Mouse (Mus musculus) hindbrain, embryonic 12.5 days (tissue): Measurements from ENCODE around the gene Olfr959. TPM values are rescaled to one million over a fixed set of nuclear protein-coding genes. Genes with fewer than 3 reads are reported as not detected.

Experiments
- ATAC-seq: fragments of 200-750 bp; cut with Nextera tagmentation; 2 replicates; pipeline ENCODE4 v1.8.0; 2017; ENCODE audit warnings: moderate TSS enrichment; ENCODE audit not compliant: low FRiP score
- H3K27ac ChIP-seq: fragments of 300-500 bp; sonication (generic); 2 replicates; pipeline ENCODE4 v1.5.1; 2016; ENCODE audit warnings: mild to moderate bottlenecking
- H3K27me3 ChIP-seq: fragments of 300-500 bp; sonication (generic); 2 replicates; pipeline ENCODE4 v1.6.1; 2016; ENCODE audit warnings: mild to moderate bottlenecking
- H3K36me3 ChIP-seq: fragments of 300-500 bp; sonication (generic); 2 replicates; pipeline ENCODE4 v1.6.1; 2016; ENCODE audit warnings: mild to moderate bottlenecking
- H3K4me1 ChIP-seq: fragments of 300-500 bp; sonication (generic); 2 replicates; pipeline ENCODE4 v1.6.1; 2016
- H3K4me2 ChIP-seq: fragments of 300-500 bp; sonication (generic); replicated peaks from 2 replicates; pipeline ENCODE4 v1.6.1; 2016; ENCODE audit warnings: mild to moderate bottlenecking
- H3K4me3 ChIP-seq: fragments of 300-500 bp; sonication (generic); 2 replicates; pipeline ENCODE4 v1.5.1; 2016; ENCODE audit warnings: mild to moderate bottlenecking
- H3K9ac ChIP-seq: fragments of 300-500 bp; sonication (generic); 2 replicates; pipeline ENCODE4 v1.6.1; 2016; ENCODE audit warnings: mild to moderate bottlenecking, moderate library complexity
- H3K9me3 ChIP-seq: fragments of 300-500 bp; sonication (generic); replicated peaks from 2 replicates; pipeline ENCODE4 v1.6.1; 2016; ENCODE audit warnings: mild to moderate bottlenecking
- WGBS: fragments of 180-500 bp; shearing (Covaris S2); methylation state at CpG from one replicate; pipeline ENCODE4 v1.1.7; 2016; 5-methylcytosine and 5-hydroxymethylcytosine counted together
- polyA plus RNA-seq: library from polyadenylated mRNA; unstranded; fragments of >200 nt; fragmentation: Nextera tagmentation; extraction: Ambion mirVana; gene quantifications from 2 replicates; pipeline ENCODE4 v1.2.1, GENCODE M21; 2016

Olfr959 gene
- polyA plus RNA-seq, result not detected in 2 replicates

- H3K4me1 ChIP-seq, result no peaks in the 10 kb centered on the region
- ATAC-seq, result no peak
- no peak within 1 kb of the TSS for H3K4me2 ChIP-seq
- H3K9me3 ChIP-seq, result no peaks in the 10 kb centered on the region
- H3K27ac ChIP-seq, result no peak within 1 kb of the TSS
- no peaks in the 10 kb centered on the region for H3K27me3 ChIP-seq
- H3K4me3 ChIP-seq, result no peak within 1 kb of the TSS
- no peaks in the 10 kb centered on the region for H3K36me3 ChIP-seq
- no peak within 1 kb of the TSS for H3K9ac ChIP-seq
- WGBS, result 77% methylated on average over 3 of the region's 3 CpGs
Observed at GRCm38 (mm10) chr9:39575469-39575868, at the start of gene Olfr959. Gene Olfr959, minus strand, starts transcription at chr9:39575569.

- H3K9ac ChIP-seq, result no peak overlapping the region
- H3K27me3 ChIP-seq, result no peaks in the 10 kb centered on the region
- no peaks in the 10 kb centered on the region for H3K36me3 ChIP-seq
- no peak overlapping the region for H3K27ac ChIP-seq
- ATAC-seq, result no peak
- no peak overlapping the region for H3K4me3 ChIP-seq
- no peaks in the 10 kb centered on the region for H3K9me3 ChIP-seq
- H3K4me2 ChIP-seq, result no peak overlapping the region
- no peaks in the 10 kb centered on the region for H3K4me1 ChIP-seq
- WGBS, result 84% methylated on average over 2 of the region's 2 CpGs
Observed at GRCm38 (mm10) chr9:39624711-39625110, 49.3 kb upstream of the Olfr959 start.

GRCm38 (mm10) chr9:39623783-39624182, 48.4 kb upstream of the Olfr959 start:
- 91% methylated on average over 3 of the region's 3 CpGs for WGBS
- H3K4me2 ChIP-seq, result no peak overlapping the region
- H3K4me1 ChIP-seq, result no peaks in the 10 kb centered on the region
- ATAC-seq, result no peak
- H3K9ac ChIP-seq, result no peak overlapping the region
- H3K27me3 ChIP-seq, result no peaks in the 10 kb centered on the region
- no peaks in the 10 kb centered on the region for H3K36me3 ChIP-seq
- H3K9me3 ChIP-seq, result no peaks in the 10 kb centered on the region
- no peak overlapping the region for H3K27ac ChIP-seq
- H3K4me3 ChIP-seq, result no peak overlapping the region

DNA sequence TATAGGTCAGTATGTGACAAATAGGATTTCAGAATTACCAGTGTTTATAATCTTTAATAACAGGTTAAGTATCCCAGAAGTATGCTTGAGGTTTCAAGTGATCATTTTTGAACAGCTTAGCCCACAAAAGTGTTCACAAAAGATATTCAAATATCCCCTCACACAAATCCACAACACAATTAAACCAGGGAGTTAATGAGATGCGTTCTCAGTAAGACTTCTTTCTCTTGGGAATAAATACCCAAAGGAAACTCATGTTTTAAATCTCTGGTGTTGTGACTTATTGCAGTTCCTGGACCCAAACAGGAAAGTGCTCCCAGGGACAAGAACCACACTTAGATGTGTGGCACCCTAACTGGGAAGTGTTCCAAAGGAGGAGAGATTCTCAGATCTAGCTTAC, 45.7 kb upstream of the Olfr959 start, which contains the start of gene Olfr960:
TSS of gene Olfr960 (plus strand) at position 301 of the 400 bp plus-strand sequence.
- 67% methylated on average over 1 of the region's 1 CpGs for WGBS

GRCm38 (mm10) chr9:39611953-39612352, 36.6 kb upstream of the Olfr959 start:
- Histone ChIP-seq H3K4me3 (no peak overlapping the region), H3K9ac (no peak overlapping the region), H3K9me3 (no peaks in the 10 kb centered on the region), H3K4me2 (no peak overlapping the region), H3K4me1 (no peaks in the 10 kb centered on the region), H3K27ac (no peak overlapping the region), H3K27me3 (no peaks in the 10 kb centered on the region), H3K36me3 (no peaks in the 10 kb centered on the region)
- ATAC-seq, result no peak
- WGBS, result 74% methylated on average over 1 of the region's 1 CpGs

More for the DNA sequence above, 45.7 kb upstream of the Olfr959 start, which contains the start of gene Olfr960:
- Histone ChIP-seq H3K4me1 (no peaks in the 10 kb centered on the region), H3K9ac (no peak within 1 kb of the TSS), H3K9me3 (no peaks in the 10 kb centered on the region), H3K36me3 (no peaks in the 10 kb centered on the region), H3K27me3 (no peaks in the 10 kb centered on the region), H3K27ac (no peak within 1 kb of the TSS), H3K4me3 (no peak within 1 kb of the TSS), H3K4me2 (no peak within 1 kb of the TSS)
- ATAC-seq, result no peak

- Histone ChIP-seq H3K9ac (no peak within 1 kb of the TSS), H3K4me3 (no peak within 1 kb of the TSS), H3K4me1 (no peaks in the 10 kb centered on the region), H3K27ac (no peak within 1 kb of the TSS), H3K36me3 (no peaks in the 10 kb centered on the region), H3K4me2 (no peak within 1 kb of the TSS), H3K27me3 (no peaks in the 10 kb centered on the region), H3K9me3 (no peaks in the 10 kb centered on the region)
- WGBS, result 72% methylated on average over 3 of the region's 3 CpGs
- no peak for ATAC-seq
Observed at GRCm38 (mm10) chr9:39610355-39610754, 35.0 kb upstream of the Olfr959 start, which contains the start of gene Olfr148. Gene Olfr148, plus strand, starts transcription at chr9:39610655.

DNA sequence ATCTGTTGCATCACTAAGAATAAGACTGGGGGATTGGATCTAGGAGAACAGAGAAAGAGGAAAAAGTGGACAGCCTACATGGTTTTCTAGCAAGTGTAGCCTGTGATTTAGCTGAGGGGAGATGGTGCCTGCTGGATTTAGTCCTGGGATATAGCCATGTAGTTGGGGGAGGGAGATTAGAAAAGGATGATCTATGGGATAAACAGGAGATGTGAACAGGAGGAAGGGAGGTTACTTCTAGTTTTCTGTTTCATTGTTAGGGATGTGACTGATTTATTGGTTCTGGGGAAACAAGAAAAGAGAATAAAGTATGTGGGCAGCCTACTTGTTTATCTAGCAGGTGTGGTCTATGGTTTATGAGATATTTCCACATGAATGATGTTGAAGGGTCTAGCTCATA, 33.1 kb upstream of the Olfr959 start:
- no peak overlapping the region for H3K27ac ChIP-seq
- no peaks in the 10 kb centered on the region for H3K36me3 ChIP-seq
- no peak overlapping the region for H3K4me3 ChIP-seq
- H3K4me2 ChIP-seq, result no peak overlapping the region
- no peaks in the 10 kb centered on the region for H3K9me3 ChIP-seq
- no peak overlapping the region for H3K9ac ChIP-seq
- H3K27me3 ChIP-seq, result no peaks in the 10 kb centered on the region; the same call in 1 of the 2 replicates
- no peak for ATAC-seq
- peaks cover 5% of the 10 kb centered on the region; the same call in 1 of the 2 replicates for H3K4me1 ChIP-seq

DNA sequence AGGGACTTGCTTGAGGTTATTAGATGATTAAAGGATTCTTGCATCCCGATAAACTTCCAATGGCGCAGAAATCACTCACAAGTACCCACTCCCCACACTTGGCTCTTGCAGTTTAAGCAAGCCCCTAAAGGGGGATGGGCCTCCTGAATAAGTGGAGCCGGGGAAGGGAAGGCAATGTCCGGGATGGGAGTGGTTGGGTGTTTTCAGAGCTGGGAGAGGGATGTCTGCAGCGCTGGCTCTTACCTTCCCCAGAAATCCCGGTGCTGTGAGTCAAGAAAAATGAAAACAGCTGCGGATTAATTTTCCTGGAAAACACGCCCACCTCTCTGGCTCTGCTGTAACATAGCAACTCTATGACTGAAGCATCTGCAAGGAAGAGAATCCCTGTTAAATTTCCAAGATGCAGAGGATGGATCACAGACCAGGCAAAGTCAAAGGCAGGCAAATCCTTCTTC, 28.7 kb upstream of the Olfr959 start, which contains the start of gene AW551984:
TSS of gene AW551984 (minus strand) at position 405 of the 455 bp plus-strand sequence.
- no peak within 1 kb of the TSS for H3K27ac ChIP-seq
- ATAC-seq, result no peak; the same call in 1 of the 2 replicates

DNA sequence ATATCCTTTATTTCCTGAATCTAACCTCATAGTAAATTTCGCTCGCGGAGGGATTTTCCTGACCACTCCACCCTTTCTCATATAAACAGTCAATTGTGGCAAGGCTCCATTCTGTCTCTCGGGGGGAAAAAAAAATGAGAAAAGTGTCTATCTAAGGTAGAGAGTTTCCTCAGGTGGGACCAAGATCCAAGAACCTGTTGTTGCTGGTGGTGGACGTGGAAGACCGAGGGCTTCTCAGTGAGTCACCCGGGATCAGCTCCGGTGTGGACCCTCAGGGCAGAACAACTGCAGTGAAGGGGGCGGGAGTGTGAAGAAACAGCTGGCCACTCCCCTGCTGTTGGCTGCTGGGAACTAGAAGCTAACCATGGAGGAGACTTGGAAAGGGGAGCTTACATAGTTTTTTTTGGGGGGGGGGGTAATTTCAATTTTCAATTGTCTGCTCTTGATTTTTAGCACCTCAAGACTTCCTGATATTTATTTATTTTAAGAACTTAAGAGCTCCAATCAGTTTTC, 28.0 kb upstream of the Olfr959 start:
- Histone ChIP-seq H3K27me3 (no peaks in the 10 kb centered on the region; the same call in 1 of the 2 replicates), H3K27ac (0 out of 2 replicates have a peak overlapping the region, but pooled peaks have one; percentile 35), H3K9me3 (no peaks in the 10 kb centered on the region), H3K36me3 (no peaks in the 10 kb centered on the region), H3K4me2 (peak overlapping the region; percentile 72), H3K4me1 (peaks cover 16% of the 10 kb centered on the region; the same call in 1 of the 2 replicates), H3K9ac (peak overlapping the region; percentile 49), H3K4me3 (peak overlapping the region; percentile 39)
- peak; percentile 74 for ATAC-seq
- WGBS, result under 1% methylated on average over 9 of the region's 9 CpGs

More for the DNA sequence above, 28.7 kb upstream of the Olfr959 start, which contains the start of gene AW551984:
- under 1% methylated on average over 8 of the region's 8 CpGs for WGBS
- H3K4me2 ChIP-seq, result peak within 1 kb of the TSS; percentile 72
- peak within 1 kb of the TSS; percentile 49 for H3K9ac ChIP-seq
- H3K4me1 ChIP-seq, result peaks cover 16% of the 10 kb centered on the region; the same call in 1 of the 2 replicates
- H3K27me3 ChIP-seq, result no peaks in the 10 kb centered on the region; the same call in 1 of the 2 replicates
- H3K36me3 ChIP-seq, result no peaks in the 10 kb centered on the region
- H3K4me3 ChIP-seq, result peak within 1 kb of the TSS; percentile 39
- no peaks in the 10 kb centered on the region for H3K9me3 ChIP-seq

DNA sequence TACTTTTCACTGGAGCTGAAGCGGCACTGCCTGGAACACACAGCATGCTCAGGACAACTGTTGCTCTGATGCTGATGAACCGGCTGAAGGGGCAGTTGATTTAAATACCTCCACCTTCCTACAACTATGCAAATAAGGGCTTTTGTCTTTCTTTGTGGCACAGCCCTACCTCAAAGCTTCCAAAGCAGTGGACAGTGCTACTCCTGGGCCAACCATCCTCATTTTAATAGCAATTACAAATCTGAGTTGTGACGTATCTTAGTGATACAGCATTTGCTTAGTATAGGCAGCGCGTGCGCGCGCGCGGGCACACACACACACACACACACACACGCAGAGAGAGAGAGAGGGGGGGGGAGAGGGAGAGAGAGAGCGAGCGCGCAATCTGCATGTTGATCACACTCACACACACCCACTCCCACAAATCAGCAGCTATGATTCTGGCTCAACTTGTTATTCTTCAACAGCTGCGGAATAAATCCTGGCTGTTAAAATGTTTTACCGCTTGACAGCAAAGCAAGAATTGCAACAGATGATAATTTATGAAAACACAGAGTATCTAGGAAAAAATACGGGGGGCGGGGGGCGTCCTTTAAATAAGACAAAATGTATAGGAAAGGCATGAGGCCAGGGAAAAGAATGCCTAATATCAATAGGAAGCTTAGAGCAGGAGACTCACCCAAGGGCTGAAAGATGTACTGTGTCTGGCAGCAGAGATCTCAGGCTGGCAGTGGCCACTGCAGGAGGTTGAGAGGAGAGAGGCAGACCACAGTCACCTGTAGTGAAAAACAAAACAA, 27.4 kb upstream of the Olfr959 start:
- Histone ChIP-seq H3K4me2 (peak overlapping the region; percentile 72), H3K27me3 (no peaks in the 10 kb centered on the region; the same call in 1 of the 2 replicates), H3K9me3 (no peaks in the 10 kb centered on the region), H3K4me3 (peak overlapping the region; percentile 39), H3K9ac (peak overlapping the region; percentile 49), H3K27ac (peak overlapping the region; percentile 35; the same call in 1 of the 2 replicates), H3K4me1 (peaks cover 16% of the 10 kb centered on the region; the same call in 1 of the 2 replicates), H3K36me3 (no peaks in the 10 kb centered on the region)
- ATAC-seq, result peak; percentile 92
- WGBS, result 0% methylated on average over 19 of the region's 19 CpGs

GRCm38 (mm10) chr9:39577050-39577449, 1.7 kb upstream of the Olfr959 start:
- Histone ChIP-seq H3K27ac (no peak overlapping the region), H3K36me3 (no peaks in the 10 kb centered on the region), H3K4me3 (no peak overlapping the region), H3K4me1 (no peaks in the 10 kb centered on the region), H3K9ac (no peak overlapping the region), H3K27me3 (no peaks in the 10 kb centered on the region), H3K9me3 (no peaks in the 10 kb centered on the region), H3K4me2 (no peak overlapping the region)
- WGBS, result 91% methylated on average over 5 of the region's 5 CpGs
- ATAC-seq, result no peak

DNA sequence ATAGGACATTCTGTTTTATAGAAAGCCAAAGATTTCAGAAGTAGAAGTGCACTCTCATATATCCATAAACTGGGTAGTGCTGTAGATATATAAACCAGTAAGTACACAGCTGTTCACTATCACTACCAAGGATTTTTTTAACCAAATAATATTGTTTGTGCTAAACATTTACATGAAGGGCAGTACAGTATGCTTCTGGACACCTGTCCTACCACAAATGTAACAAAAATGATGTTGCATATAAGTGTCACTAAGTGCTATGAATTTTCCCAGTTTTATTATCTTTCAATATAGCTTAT, 17.1 kb downstream of the Olfr959 start:
- Histone ChIP-seq H3K4me3 (no peak overlapping the region), H3K4me2 (no peak overlapping the region), H3K4me1 (peaks cover 4% of the 10 kb centered on the region; the same call in 1 of the 2 replicates), H3K9me3 (no peaks in the 10 kb centered on the region), H3K27ac (peak overlapping the region; percentile 79), H3K27me3 (no peaks in the 10 kb centered on the region), H3K9ac (no peak overlapping the region), H3K36me3 (no peaks in the 10 kb centered on the region)
- ATAC-seq, result peak; percentile 51; the same call in 1 of the 2 replicates
